ENCODE assay signal across 8 mouse cellular contexts in the genomic region with DNA sequence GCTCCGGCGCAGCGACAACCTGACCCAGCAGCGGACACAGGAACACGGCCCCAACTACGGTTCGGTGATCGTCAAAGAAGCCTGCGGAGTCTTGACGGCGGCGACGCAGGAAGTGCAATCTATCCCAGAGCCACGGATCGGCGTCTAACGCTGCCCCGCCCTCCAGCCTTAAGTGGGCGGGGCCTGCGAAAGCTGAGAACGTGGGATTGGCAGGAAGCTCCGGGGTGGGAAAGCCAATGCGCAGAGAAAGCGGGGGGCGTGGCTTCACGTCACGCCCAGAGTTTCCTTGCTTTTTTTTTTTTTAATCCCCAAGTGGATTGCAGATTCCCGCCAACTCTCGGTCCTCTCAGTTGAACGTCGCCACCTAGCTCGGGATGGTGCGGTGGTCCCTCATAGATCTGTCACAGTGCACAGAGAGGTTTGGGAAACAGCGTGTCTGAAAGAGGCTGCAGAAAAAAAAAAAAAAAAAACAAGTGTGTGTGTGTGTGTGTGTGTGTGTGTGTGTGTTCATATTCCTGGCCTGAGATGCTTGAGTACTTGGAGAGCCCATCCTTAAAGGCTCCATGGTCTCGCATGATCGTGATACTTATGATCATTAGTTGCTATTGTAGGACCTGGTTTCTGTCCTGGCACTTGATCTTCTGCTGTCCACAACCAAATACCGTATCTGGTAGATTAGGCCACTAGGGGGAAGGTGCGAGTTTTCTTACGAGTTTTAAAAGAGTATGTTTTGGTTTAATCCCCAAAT. TPM values are rescaled to one million over a fixed set of nuclear protein-coding genes. Genes with fewer than 3 reads are reported as not detected.
DNase-seq lines count a peak whose midpoint lies in the region; ATAC-seq lines count a peak whose summit lies in the region.

Gene Psma1, minus strand, starts transcription at position 114 of the 748 bp plus-strand sequence.

- peak within 1 kb of the TSS; percentile 82 for H3K27ac ChIP-seq in hindbrain, embryonic 16.5 days (ENCODE audit: low read depth, low read length)
- H3K27ac ChIP-seq in macrophage = peak within 1 kb of the TSS; percentile 86

- no peaks in the 10 kb centered on the region for H3K27me3 ChIP-seq in hindbrain, embryonic 16.5 days (replicated peaks; ENCODE audit: control insufficient read depth, insufficient read depth, low read length)

- peak; percentile 95 for ATAC-seq in hindbrain, embryonic 16.5 days

- peak within 1 kb of the TSS; percentile 86 for H3K4me2 ChIP-seq in hindbrain, embryonic 16.5 days (ENCODE audit: low read length)

- H3K79me2 ChIP-seq in macrophage (ENCODE audit: inconsistent target) = peaks cover 36% of the 10 kb centered on the region

- WGBS in hindbrain, embryonic 16.5 days = under 1% methylated on average over 39 of the region's 39 CpGs
- WGBS in macrophage (ENCODE audit: missing documents) = 0% methylated on average over 37 of the region's 39 CpGs

- peak within 1 kb of the TSS; percentile 95 for H3K9ac ChIP-seq in hindbrain, embryonic 16.5 days (ENCODE audit: low read depth, low read length)

- no peaks in the 10 kb centered on the region; the same call in 1 of the 2 replicates for H3K36me3 ChIP-seq in hindbrain, embryonic 16.5 days (ENCODE audit: control insufficient read depth, insufficient read depth, low read length)
- peaks cover 24% of the 10 kb centered on the region for H3K36me3 ChIP-seq in macrophage (ENCODE audit: inconsistent target)

- DNase-seq in WW6 (ENCODE audit: low read depth, low spot score) = peak; percentile 97
- peak; percentile 94 to 95 for DNase-seq in cerebellum, postnatal 4 days (ENCODE audit: low spot score in 2 of 2)
- DNase-seq in gastrocnemius, adult 18-20 months (ENCODE audit: low spot score) = peak; percentile 97
- DNase-seq in left cerebral cortex, adult 18-20 months (ENCODE audit: low spot score in 2 of 2) = peak; percentile 96 to 97
- DNase-seq in right cerebral cortex, adult 18-20 months = peak; percentile 97
- DNase-seq in urinary bladder, postnatal 10 days (ENCODE audit: low spot score) = peak; percentile 83

- H3K9me3 ChIP-seq in hindbrain, embryonic 16.5 days (ENCODE audit: control insufficient read depth, low read length) = no peaks in the 10 kb centered on the region

- peak within 1 kb of the TSS; percentile 82 for H3K4me3 ChIP-seq in hindbrain, embryonic 16.5 days (ENCODE audit: low read length)
- peak within 1 kb of the TSS; percentile 88 for H3K4me3 ChIP-seq in macrophage (ENCODE audit: inconsistent target)

- H3K4me1 ChIP-seq in hindbrain, embryonic 16.5 days (ENCODE audit: control insufficient read depth, insufficient read depth, low read depth, low read length) = peaks cover 9% of the 10 kb centered on the region

RNA-seq across cellular contexts. Expression of gene Psma1, which starts in this region (rescaled TPM):
- total RNA-seq in gastrocnemius, adult 18-20 months (2021) = 100 to 1,000 TPM in 1 of 2 experiments, 10 to 100 TPM in 1; 97.6 to 106 TPM
- polyA plus RNA-seq in hindbrain, embryonic 16.5 days (2015; fragmentation: Nextera tagmentation; extraction: Ambion mirVana) = 340 and 357 TPM in 2 replicates
- total RNA-seq in left cerebral cortex, adult 18-20 months (2021) = 100 to 1,000 TPM; 107 to 109 TPM
- total RNA-seq in macrophage (2018; cell fraction: chromatin; rRNA removed) = 100 to 1,000 TPM in 16 of 26 experiments, 10 to 100 TPM in 10; 36.3 to 161 (median 112) TPM
- 100 to 1,000 TPM; 112 to 224 (median 168) TPM for total RNA-seq in macrophage (2018; cell fraction: cytosol; rRNA removed)
- total RNA-seq in macrophage (2018; cell fraction: nucleus; rRNA removed) = 100 to 1,000 TPM in 14 of 26 experiments, 10 to 100 TPM in 12; 37.4 to 148 (median 104) TPM
- polyA plus RNA-seq in macrophage (2018) = 137 to 223 TPM (median 152 TPM) in 3 replicates

Comparison
In these comparisons a context has a peak if more than half of its experiments do, and no peak if none do; other contexts are left out.
1. Peak in every context shown above with its lines: DNase-seq, ATAC-seq, H3K4me3 ChIP-seq and H3K27ac ChIP-seq.